Mouse (Mus musculus) yolk sac, embryonic 10.5 days (tissue): ENCODE results near the gene Ormdl3.
"Not testable (repeated sequence)": the region's sequence is repeated elsewhere in the genome, so short reads cannot be mapped to it uniquely, and the experiment has no call there.

Experiments
- DNase-seq: peaks from one replicate; pipeline ENCODE4 v3.0.0-alpha.2; 2017; ENCODE audit warnings: low spot score

Ormdl3 gene

DNA sequence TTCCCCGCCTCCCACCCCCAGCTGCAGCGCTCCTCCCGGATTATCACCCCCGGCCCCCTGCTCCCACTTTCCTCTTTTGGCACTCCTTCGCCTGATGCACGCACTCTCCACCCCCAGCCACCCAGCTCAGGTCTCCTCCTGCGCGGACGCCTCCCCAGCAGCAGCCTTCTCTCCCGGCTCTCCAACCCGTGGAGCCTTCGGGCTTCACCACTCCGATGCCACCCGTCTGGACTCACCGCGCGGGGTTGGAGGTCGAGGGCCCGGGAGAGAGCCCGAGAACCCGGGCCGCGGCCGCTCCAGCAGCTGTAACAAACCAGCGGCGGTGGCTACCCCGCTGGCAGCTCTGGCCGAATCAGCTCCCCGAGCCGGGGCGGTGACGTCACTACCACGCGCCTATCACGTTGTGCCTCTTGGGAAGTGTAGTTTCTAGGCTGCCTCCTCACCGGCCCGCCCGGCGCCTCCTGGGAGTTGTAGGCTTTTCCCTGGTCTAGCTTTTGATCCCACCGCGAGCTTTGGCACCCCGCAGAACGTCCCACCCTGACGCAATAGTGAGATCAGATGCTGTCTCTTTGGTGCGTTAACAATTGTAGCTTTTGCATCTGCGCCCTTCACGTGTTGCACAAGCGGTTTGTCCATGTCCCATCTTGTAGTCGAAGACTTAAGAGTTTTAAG is at the start of gene Ormdl3:
Gene Ormdl3 (minus strand): TSS at position 477 of the 672 bp plus-strand sequence.
- DNase-seq: peak; percentile 98

DNA sequence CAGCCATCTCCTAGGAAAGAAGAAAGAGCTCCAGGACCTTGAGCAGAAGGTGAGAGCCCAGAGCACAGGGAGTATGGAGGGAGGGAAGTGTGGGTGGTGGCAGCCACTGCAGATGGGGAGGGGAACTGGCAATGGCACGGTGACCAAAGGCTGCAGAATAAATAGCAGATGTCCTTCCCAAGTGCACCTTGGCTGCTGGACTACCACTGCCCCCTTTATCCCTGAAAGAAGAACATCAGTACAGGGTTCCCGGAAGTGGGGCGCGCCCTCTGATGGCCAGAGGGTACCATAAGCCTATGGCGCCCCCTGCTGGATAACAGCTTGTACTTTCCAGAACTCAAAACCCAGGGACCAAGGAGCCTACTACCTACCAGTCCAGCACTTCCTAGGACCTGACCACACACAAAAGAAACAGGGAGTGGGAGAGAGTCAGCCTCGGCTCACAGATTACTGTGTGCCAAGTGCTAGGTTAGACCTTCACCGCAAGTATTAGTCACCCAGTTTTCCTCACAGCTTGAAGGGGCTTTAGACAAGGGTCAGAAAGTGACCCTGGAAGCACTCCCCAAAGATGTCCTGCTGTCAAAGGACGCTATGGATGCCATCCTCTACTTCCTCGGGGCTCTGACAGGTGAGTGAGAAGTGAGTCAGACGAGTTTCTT is 48.3 kb upstream of the Ormdl3 start:
- DNase-seq: not testable (repeated sequence)

DNA sequence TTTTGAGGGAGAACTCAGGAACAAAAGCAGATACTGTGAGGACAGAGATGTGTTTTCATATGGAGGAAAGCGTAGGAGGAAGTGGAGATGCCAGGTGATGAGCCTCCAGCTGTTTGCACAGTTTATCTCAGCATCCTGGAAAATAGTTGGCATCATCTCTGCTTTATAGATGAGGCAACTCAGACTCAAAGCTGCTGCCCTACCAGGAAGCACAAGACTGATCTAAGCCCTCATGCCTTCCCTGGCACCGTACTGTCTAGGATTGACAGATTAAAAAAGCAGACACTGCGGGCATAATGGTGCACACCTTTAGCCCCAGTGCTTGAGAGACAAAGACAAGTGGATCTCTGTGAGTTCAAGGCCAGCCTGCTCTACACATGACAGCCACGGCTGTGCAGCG is 43.5 kb upstream of the Ormdl3 start:
- DNase-seq: no peak

DNA sequence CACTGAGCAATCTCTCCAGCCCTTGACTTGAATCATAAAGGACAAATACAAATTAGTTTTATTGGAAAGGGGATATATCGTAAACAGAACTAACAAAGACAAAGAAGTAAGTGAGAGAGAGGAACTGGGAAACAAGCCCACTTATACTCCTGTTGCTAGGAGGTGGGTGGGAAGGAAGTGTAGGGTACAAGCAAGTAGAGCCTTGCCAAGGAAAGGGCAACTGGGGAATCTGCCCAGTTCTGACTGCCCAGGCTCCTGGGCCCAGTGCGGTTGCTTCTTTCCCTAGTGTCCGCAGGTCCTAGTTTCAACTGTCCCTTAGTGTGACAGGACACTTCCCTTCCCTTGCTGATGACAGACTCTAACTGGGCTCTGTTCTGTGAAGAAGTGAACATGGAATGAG is 41.5 kb upstream of the Ormdl3 start:
- DNase-seq: no peak

DNA sequence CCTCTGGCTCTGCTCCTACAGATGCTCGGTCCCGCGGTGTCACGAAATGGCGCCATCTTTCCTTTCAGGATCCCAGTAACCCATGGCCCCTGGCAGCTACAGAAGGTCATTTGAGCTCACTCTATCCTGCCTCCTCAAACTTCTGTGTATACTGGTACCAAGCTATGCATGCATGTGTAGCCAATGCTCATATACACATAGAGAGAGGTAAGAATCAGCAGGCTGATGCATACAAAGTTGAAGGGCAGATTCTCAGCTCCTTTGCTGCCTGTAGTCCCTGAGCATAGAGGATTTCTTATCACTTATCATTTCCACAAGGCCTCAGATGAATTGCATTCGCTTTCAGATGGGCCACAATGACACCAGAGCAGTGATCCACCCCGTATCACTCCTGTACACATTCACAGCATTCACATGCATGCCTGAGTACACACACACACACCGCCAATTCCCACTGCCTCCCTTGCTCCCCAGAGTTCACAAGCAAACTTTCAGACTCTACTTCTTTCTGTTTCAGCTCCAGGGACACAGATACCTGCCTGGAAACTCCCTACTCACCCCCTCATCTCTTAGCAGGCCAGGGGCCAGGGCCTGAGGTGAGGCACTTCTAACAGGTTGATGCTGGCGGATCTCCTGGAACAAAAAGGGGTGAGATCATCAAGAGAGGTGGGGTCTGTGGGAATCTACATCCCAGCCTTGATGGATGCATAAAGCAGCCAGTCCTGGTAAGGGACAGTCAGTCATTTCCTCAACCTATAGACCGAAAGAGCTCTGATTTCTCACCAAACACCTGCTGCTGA is 38.6 kb upstream of the Ormdl3 start, which contains the start of the genes Gm12355 and Gsdma3:
Gene Gm12355 (minus strand): TSS at position 51 of the 800 bp plus-strand sequence.
Gene Gsdma3 (plus strand): TSS at position 750 of the 800 bp plus-strand sequence.
- DNase-seq: no peak

DNA sequence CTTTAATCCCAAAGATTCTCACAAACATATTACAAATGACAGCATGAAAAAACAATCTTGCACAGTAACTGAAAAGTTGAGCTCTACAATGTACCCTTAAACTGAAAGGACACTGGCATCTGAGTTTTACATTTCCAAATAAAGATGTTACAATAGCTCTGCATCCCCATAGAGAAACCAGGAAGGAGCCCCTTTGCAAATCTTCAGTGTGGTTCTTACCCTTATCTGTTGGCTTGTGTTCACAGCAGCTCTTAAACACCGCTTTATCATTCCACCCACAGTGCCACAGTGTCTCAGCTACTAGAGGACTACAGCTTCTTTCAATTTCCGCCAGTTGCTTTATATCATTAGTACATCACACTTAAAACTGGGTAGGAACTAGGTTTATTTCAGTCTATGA is 37.2 kb upstream of the Ormdl3 start:
- not testable (repeated sequence) for DNase-seq

DNA sequence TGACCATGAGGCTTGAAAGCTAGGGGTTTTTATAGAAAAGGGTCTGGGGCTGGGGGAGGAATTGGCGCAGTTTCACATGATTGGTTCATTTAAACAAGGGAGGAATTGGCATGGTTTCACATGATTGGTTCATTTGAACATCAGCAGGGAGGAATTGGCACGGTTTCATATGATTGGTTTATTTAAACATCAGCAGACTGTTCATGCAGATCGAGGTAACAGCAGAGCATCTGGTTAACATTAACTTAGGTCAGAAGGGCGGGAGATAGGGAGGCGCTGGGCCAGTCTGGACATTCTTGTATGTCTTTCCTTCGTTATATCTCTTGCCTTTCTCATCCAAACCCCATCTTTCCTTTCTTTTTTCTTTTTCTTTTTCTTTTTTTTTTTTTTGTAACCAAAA is 36.8 kb upstream of the Ormdl3 start:
- DNase-seq: not testable (repeated sequence)

DNA sequence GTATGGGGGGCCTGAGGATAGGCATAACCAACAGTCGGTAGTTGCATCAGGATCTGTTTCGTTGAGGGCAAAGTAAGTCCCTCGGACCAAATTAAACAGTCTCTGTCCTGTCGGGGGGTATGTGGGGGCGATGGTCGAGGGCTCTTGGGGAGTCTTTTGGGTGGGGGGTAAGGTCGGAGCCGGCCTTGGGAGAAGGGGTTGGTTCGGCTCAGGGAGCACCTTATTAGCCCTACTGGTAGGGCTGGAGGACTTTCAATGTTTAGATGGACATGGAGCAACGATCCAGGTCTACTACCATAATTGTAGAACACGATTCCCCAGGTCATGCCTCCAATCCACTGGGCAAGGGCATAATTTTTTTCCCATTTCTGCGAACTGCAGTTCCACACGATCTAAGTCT is 33.6 kb upstream of the Ormdl3 start:
- DNase-seq: no peak

DNA sequence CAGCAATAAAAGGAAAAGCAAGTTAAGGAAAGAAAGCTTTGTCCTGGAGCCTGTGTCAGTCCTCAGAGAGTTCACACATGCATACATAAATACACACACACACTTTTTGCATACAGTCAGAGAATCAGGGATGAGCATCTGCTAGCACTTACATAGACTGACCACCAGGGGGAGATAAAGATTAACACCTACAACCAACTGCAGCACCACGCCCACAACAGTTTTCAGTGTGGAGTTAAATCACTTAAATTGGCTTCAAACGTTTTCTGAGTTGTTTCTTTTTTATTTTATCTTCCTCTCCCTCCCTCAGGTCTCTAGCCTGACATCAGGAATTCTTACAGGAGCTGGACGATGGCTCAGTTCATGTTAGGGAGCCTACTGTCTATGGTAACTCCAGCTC is 19.6 kb upstream of the Ormdl3 start:
- peak; percentile 16 for DNase-seq

DNA sequence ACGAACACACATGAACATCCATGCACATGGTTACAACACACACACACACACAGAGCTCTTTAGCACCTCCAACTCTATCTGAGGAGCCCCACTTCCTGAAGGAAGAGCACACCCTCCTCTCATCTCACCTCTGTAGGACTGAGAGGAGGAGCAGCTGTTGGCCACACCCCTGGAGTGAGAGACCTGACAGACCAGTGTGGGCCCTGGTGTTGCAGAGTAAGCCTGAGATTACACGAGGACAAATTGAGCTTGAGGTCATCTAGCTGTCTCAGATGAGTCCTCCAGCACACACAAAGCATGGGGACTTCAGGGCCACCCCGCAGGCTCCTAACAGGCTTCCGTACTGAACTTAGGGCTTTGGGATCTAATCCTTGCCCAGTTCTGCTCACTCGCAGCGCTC is 17.7 kb upstream of the Ormdl3 start:
- not testable (repeated sequence) for DNase-seq

DNA sequence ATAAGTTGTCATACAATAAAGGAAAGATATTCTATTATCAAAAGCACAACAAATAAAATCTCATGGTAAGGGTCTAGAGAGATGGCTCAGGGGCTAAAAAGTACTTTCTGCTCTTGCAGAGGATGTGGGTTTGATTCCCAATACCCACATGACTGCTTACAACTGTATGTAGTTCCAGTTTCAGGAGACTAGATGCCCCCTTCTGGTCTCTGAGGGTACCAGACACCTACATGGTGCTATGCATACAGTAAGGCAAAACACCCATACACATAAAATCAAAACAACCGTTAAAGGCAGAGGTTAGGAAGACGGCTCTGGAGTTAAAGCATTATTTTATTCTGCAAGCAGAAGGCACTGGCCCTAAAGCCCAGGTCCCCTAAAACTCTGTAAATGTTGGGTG is 16.8 kb upstream of the Ormdl3 start:
- DNase-seq: no peak

DNA sequence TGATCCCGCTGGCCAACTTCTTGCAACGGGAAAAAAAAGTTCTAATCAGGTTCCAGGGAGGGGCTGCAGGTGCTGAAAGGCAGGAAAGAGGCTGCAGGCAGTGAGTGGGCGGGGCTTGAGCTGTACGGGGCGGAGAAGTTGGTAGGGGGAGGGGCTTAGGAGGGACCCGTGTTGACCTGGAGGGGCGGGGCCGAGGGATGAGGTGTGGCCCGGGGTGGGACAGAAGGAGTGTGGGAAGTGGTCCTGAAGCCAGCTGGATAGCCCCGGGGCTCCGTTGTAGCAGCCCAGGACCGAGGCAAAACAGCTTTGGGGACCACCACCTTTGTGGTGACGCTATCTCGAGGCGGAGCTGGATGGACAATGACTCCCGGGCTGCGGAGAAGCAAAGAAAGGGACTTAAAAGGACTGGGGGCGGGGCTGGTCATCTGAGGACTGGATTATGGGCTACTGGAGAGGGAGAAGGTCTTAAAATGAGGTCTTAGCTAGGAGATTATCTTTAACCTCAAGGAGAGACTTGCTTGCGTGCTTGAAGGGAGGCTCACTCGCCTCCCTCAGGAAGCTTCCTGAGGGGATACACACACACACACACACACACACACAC is 15.0 kb upstream of the Ormdl3 start:
- peak; percentile 70 for DNase-seq

DNA sequence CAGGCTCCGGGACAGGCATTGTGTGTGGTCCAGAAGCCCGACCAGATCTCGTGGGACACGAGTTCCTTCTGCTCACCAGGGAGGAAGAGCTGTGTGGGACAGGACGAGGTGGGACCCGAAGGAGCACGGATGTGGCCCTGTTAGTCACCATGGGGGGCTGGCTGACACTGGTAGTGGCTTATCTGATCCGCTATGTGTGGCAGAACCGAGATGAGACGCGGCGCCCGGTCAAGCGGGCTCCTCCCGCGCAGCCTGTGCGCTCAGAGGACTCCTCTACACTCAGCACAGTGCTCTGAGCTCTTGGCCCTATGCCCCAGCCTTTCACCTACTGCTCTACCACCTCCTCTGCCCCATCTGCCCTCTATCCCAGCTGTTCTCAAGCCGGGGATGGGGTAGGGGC is 12.1 kb upstream of the Ormdl3 start:
- no peak for DNase-seq

DNA sequence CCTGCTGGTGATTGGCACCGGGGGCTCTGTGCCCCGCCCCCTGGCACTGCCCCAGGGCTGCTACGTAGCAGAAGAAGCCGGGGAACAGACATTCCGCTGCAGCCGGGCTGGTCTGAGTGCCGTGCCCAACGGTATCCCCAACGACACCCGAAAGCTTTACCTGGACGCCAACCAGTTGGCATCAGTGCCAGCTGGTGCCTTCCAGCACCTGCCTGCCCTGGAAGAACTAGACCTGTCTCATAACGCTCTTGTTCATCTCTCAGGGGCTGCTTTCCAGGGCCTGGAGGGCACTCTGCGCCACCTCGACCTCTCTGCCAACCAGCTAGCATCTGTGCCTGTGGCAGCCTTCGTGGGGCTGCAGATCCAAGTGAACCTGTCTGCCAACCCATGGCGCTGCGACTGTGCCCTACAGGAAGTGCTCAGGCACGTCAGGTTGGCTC is 11.7 kb upstream of the Ormdl3 start:
- DNase-seq: no peak

DNA sequence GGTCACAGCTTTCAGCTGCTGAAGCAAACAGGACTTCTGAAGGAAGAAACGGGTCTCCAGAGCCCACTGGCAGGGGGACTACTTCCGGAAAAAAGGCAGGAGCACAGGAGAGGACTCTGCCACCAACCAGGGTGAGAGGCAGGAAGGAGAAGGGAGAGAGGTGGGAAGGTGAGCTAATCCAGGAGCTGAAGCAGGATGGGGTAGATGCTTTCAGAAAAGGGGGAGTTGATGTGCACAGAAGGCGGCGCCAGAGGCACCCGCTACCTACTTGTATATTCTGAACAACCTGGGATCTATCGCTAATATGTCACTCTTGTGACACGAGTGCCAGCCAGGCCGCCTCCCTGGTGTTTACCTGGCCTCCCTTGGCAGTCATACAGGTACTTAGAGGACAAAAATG is 10.8 kb upstream of the Ormdl3 start, which contains the start of gene Lrrc3c:
Gene Lrrc3c (plus strand): TSS at position 301 of the 400 bp plus-strand sequence.
- no peak for DNase-seq

DNA sequence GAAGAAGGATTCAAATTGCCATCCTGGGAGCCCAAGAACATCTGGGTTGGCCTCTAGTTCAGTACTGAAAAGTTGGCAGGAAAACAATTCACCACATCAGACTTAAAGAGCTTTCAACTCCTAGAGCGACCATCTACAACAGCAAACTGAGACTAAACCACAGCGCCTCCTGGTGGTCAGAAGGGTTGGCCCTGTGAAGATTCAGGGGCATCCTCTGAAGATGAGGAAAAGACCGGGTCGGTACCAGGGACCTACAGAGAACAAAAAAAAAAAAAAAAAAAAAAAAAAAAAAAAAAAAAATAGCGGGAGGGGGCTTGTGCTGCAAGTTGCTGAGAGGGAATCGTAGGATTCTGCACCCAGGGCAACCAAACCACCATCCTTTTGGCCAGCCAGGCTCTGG is 10.2 kb upstream of the Ormdl3 start:
- DNase-seq: peak; percentile 47

DNA sequence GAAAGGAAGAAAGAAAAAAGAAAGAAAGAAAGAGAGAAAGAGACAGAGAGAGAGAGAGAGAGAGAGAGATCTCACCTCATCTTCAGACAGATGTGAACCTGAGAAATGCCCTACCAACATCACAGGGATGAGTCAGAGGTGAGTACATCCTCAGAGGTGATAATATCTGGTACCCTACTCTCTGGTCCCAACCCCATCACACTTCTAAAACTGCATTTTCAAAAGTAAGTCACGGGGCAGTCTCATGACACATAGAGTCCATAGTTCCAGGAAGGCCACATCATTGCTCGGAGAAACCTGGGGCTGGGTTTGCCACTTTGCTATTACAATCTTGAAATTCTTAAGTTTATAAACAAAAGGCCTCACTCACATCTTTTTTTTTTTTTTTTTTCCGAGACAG is 8.8 kb upstream of the Ormdl3 start:
- no peak for DNase-seq

DNA sequence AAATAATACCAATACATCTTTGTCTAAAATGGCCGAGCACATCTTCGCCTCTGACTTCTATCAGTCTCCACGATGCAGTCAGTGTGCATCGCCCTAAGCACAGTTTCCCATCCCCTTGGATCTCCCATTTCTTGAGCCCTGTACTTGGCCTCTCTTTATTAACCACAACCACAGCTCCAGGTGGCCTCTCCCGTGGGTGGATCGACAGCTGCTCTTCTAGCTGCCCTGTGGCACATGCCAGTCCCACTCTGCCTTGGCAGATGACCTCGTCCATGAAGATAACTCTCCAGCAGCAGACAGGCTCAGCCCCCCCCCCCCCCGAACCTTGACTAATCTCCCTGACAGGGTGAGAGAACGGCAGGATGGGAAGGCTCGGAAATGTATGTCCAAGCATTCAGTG is 8.3 kb upstream of the Ormdl3 start:
- DNase-seq: no peak

DNA sequence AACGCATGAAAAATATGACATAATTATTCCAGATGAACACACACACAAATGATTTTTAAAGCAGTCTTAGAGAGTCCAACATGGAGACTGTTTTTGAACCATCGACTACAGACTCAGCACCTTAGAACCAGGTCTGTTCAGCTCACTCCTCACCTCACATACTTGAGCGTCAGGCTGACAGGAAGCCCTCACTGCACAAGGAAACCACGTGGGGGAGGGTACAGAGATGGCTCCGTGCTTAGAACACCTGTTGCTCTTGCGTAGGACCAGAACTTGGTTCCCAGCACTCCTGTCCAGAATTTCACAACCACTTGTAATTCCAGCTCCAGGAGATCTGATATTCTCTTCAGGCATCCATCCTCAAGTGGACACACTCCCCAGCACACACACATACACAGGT is 7.9 kb upstream of the Ormdl3 start:
- DNase-seq: no peak

DNA sequence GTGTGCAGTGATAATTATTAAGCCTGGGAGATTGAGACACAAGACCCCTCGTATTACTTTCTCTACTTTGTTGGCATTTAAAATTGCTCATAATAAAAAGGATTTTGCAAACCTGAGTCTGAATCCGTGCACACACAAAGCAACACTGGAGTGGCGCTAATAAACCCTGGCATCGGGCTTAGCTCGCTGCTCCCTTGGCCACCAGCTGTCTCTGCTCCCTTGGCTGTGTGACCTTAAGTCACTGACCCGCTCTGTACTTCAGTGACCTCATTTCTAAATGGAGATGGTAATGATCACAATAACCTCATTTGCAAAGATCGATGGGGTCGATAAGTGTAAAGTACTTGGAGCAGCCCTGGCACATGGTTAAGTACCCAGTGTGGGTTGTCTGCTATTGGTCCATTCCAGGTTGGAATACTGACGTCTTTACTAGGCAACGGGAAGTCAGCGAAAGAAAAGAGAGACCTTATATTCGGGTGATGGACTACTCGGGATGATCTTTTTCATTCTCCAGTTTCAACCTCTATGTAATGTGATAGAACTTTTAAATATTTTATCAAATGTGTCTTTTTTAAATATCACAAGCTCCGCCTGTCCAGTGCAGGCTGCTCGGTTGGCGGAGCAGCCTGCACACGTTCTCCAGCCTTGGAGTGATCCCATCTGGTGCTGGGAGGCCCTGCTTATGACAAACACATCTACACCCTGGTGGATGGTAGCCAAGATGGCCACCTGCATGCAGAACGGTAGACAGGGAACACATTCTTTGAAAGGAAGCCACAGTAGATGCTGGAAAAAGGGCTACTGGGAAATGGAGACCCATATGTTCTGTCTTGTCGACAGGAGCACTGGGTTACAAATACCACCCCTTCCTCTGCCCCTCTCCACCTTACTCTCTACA is 3.6 kb upstream of the Ormdl3 start:
- DNase-seq: no peak

DNA sequence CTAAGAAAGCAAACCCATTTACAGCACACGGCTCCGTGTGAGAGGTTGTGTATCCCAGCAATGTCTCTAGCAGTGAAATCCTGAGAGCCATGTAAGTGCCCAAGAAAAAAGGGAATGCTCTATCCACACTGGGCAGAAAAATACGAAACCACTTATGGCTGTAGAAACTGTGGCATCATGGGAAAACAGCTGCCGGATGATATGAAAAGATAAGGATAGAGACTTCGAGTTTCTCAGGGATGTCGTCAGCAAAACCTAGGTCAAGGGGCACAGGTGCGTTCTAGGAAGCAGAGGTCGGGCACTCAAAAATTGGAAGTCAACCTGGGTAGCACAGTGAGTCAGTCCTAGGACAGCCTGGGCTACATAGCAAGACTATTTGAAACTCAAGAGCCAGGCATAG is 2.1 kb upstream of the Ormdl3 start:
- DNase-seq: no peak
